Mouse (Mus musculus): ENCODE data around the gene Cabcoco1. TPM values are rescaled to one million over a fixed set of nuclear protein-coding genes. Genes with fewer than 3 reads are reported as not detected.
A peak's percentile ranks its signal among the peaks of the same experiment; 100 is the strongest.

Cabcoco1 gene
- polyA plus RNA-seq, 2 experiments = 0.41 to 0.66 TPM

GRCm38 (mm10) chr10:68459784-68460183, 81.9 kb downstream of the Cabcoco1 start:
- ATAC-seq (ENCODE audit: insufficient read depth) (no peak), DNase-seq (ENCODE audit: low read depth in 3 of 3, low spot score in 3 of 3) (no peak)
- H3K9ac ChIP-seq (replicated peaks) = no peak overlapping the region
- H3K4me1 ChIP-seq (replicated peaks; ENCODE audit: control insufficient read depth in 2 of 2, insufficient read depth in 2 of 2, low read length in 1 of 2) = no peaks in the 10 kb centered on the region
- no peak for TF ChIP-seq EP300 (IDR thresholded peaks at IDR 0.05; ENCODE audit: low read depth)
- TF ChIP-seq CTCF (IDR thresholded peaks at IDR 0.05; ENCODE audit: low read depth) = no peak
- H3K27me3 ChIP-seq (ENCODE audit: control insufficient read depth, insufficient read depth, low read length) = no peaks in the 10 kb centered on the region
- no peak overlapping the region for H3K4me2 ChIP-seq (ENCODE audit: low read depth)
- H3K4me3 ChIP-seq (ENCODE audit: insufficient read depth in 1 of 2, low read depth in 2 of 2, low read length in 2 of 2) = no peak overlapping the region
- H3K27ac ChIP-seq = no peak overlapping the region
- no peaks in the 10 kb centered on the region for H3K9me3 ChIP-seq (ENCODE audit: control insufficient read depth, low read length)
- WGBS (ENCODE audit: insufficient replicate concordance) = 73% methylated on average over 11 of the region's 11 CpGs
- H3K36me3 ChIP-seq (replicated peaks; ENCODE audit: control insufficient read depth, insufficient read depth, low read depth) = no peaks in the 10 kb centered on the region

- Histone ChIP-seq H3K9me3 (ENCODE audit: control insufficient read depth, low read length) (no peaks in the 10 kb centered on the region), H3K27ac (no peak overlapping the region), H3K4me3 (ENCODE audit: insufficient read depth in 1 of 2, low read depth in 2 of 2, low read length in 2 of 2) (no peak overlapping the region), H3K4me2 (ENCODE audit: low read depth) (no peak overlapping the region), H3K27me3 (ENCODE audit: control insufficient read depth, insufficient read depth, low read length) (no peaks in the 10 kb centered on the region), H3K36me3 (replicated peaks; ENCODE audit: control insufficient read depth, insufficient read depth, low read depth) (no peaks in the 10 kb centered on the region), H3K4me1 (replicated peaks; ENCODE audit: control insufficient read depth in 2 of 2, insufficient read depth in 2 of 2, low read length in 1 of 2) (no peaks in the 10 kb centered on the region), H3K9ac (replicated peaks) (no peak overlapping the region)
- no peak for DNase-seq (ENCODE audit: low read depth in 3 of 3, low spot score in 3 of 3)
- WGBS (ENCODE audit: insufficient replicate concordance) = 82% methylated on average over 7 of the region's 7 CpGs
- no peak for ATAC-seq (ENCODE audit: insufficient read depth)
- TF ChIP-seq EP300 (IDR thresholded peaks at IDR 0.05; ENCODE audit: low read depth) (no peak), CTCF (IDR thresholded peaks at IDR 0.05; ENCODE audit: low read depth) (no peak)
These were observed 84.7 kb downstream of the Cabcoco1 start for GRCm38 (mm10) chr10:68457019-68457418.

- Histone ChIP-seq H3K27me3 (ENCODE audit: control insufficient read depth, insufficient read depth, low read length) (no peaks in the 10 kb centered on the region), H3K9me3 (ENCODE audit: control insufficient read depth, low read length) (no peaks in the 10 kb centered on the region), H3K4me2 (ENCODE audit: low read depth) (no peak overlapping the region), H3K9ac (replicated peaks) (no peak overlapping the region), H3K4me3 (ENCODE audit: insufficient read depth in 1 of 2, low read depth in 2 of 2, low read length in 2 of 2) (no peak overlapping the region), H3K27ac (no peak overlapping the region), H3K36me3 (replicated peaks; ENCODE audit: control insufficient read depth, insufficient read depth, low read depth) (no peaks in the 10 kb centered on the region), H3K4me1 (replicated peaks; ENCODE audit: control insufficient read depth in 2 of 2, insufficient read depth in 2 of 2, low read length in 1 of 2) (no peaks in the 10 kb centered on the region)
- ATAC-seq (ENCODE audit: insufficient read depth) (no peak), DNase-seq (ENCODE audit: low read depth in 3 of 3, low spot score in 3 of 3) (no peak)
- TF ChIP-seq EP300 (IDR thresholded peaks at IDR 0.05; ENCODE audit: low read depth) (no peak), CTCF (IDR thresholded peaks at IDR 0.05; ENCODE audit: low read depth) (peak; percentile 34)
These were observed 87.2 kb downstream of the Cabcoco1 start for GRCm38 (mm10) chr10:68454541-68454940.

GRCm38 (mm10) chr10:68446797-68447125, 94.9 kb downstream of the Cabcoco1 start:
- Histone ChIP-seq H3K9ac (replicated peaks) (peak overlapping the region; percentile 47), H3K27me3 (ENCODE audit: control insufficient read depth, insufficient read depth, low read length) (no peaks in the 10 kb centered on the region), H3K4me1 (replicated peaks; ENCODE audit: control insufficient read depth in 2 of 2, insufficient read depth in 2 of 2, low read length in 1 of 2) (peaks cover 6 to 18% of the 10 kb centered on the region in 2 experiments), H3K27ac (peak overlapping the region; percentile 65), H3K36me3 (replicated peaks; ENCODE audit: control insufficient read depth, insufficient read depth, low read depth) (no peaks in the 10 kb centered on the region), H3K4me2 (ENCODE audit: low read depth) (peak overlapping the region; percentile 50), H3K9me3 (ENCODE audit: control insufficient read depth, low read length) (no peaks in the 10 kb centered on the region), H3K4me3 (ENCODE audit: insufficient read depth in 1 of 2, low read depth in 2 of 2, low read length in 2 of 2) (no peak overlapping the region)
- WGBS (ENCODE audit: insufficient replicate concordance) = 17% methylated on average over 5 of the region's 5 CpGs
- DNase-seq (ENCODE audit: low read depth in 3 of 3, low spot score in 3 of 3) = peak in 1 of 3 experiments; percentile 45
- peak; percentile 93 for ATAC-seq (ENCODE audit: insufficient read depth)
- TF ChIP-seq EP300 (IDR thresholded peaks at IDR 0.05; ENCODE audit: low read depth) (peak; percentile 44; the same call in 1 of the 2 replicates), CTCF (IDR thresholded peaks at IDR 0.05; ENCODE audit: low read depth) (no peak)

GRCm38 (mm10) chr10:68445876-68446796, 95.6 kb downstream of the Cabcoco1 start:
- peak; percentile 69 for ATAC-seq (ENCODE audit: insufficient read depth)
- Histone ChIP-seq H3K27me3 (ENCODE audit: control insufficient read depth, insufficient read depth, low read length) (no peaks in the 10 kb centered on the region), H3K4me1 (replicated peaks; ENCODE audit: control insufficient read depth in 2 of 2, insufficient read depth in 2 of 2, low read length in 1 of 2) (peaks cover 6 to 18% of the 10 kb centered on the region in 2 experiments), H3K9ac (replicated peaks) (peak overlapping the region; percentile 47), H3K4me2 (ENCODE audit: low read depth) (peak overlapping the region; percentile 50), H3K4me3 (ENCODE audit: insufficient read depth in 1 of 2, low read depth in 2 of 2, low read length in 2 of 2) (0 out of 4 replicates have a peak overlapping the region, but pooled peaks of 1 of the 2 experiments have one; percentile 9), H3K36me3 (replicated peaks; ENCODE audit: control insufficient read depth, insufficient read depth, low read depth) (no peaks in the 10 kb centered on the region), H3K9me3 (ENCODE audit: control insufficient read depth, low read length) (no peaks in the 10 kb centered on the region), H3K27ac (peak overlapping the region; percentile 65)
- DNase-seq (ENCODE audit: low read depth in 3 of 3, low spot score in 3 of 3) = peak in 1 of 3 experiments; percentile 14
- TF ChIP-seq EP300 (IDR thresholded peaks at IDR 0.05; ENCODE audit: low read depth) (no peak), CTCF (IDR thresholded peaks at IDR 0.05; ENCODE audit: low read depth) (no peak)
- 14% methylated on average over 15 of the region's 15 CpGs for WGBS (ENCODE audit: insufficient replicate concordance)

Data from liver, embryonic 14.5 days (tissue).